Mouse (Mus musculus) cerebellum, adult 18-20 months (tissue): ENCODE results near the gene Sez6l.

Experiments
- DNase-seq, 2 experiments: peaks; one replicate each; pipeline ENCODE4 v3.0.0; 2021

Sez6l gene

GRCm38 (mm10) chr5:112584155-112584769 is 7.3 kb upstream of the Sez6l start:
- DNase-seq, result peak; percentile 45 to 49

GRCm38 (mm10) chr5:112583304-112583703 is 6.3 kb upstream of the Sez6l start:
- DNase-seq, result no peak

- peak; percentile 62 to 67 for DNase-seq
Measured at GRCm38 (mm10) chr5:112577750-112578149, 765 bp upstream of the Sez6l start.

GRCm38 (mm10) chr5:112576361-112576992 is 508 bp downstream of the Sez6l start:
- DNase-seq, result peak; percentile 77 to 80

GRCm38 (mm10) chr5:112575151-112575915 is 1.7 kb downstream of the Sez6l start:
- DNase-seq, result peak; percentile 44 to 61

GRCm38 (mm10) chr5:112573916-112574315 is 3.1 kb downstream of the Sez6l start:
- peak; percentile 91 to 93 for DNase-seq

GRCm38 (mm10) chr5:112572217-112572616 is 4.8 kb downstream of the Sez6l start:
- DNase-seq, result no peak

GRCm38 (mm10) chr5:112565489-112565888 is 11.5 kb downstream of the Sez6l start:
- DNase-seq, result no peak

- no peak for DNase-seq
Measured at GRCm38 (mm10) chr5:112565083-112565482, 11.9 kb downstream of the Sez6l start.

- no peak for DNase-seq
Measured at GRCm38 (mm10) chr5:112560869-112561499, 16.0 kb downstream of the Sez6l start.

- no peak for DNase-seq
Measured at GRCm38 (mm10) chr5:112560139-112560538, 16.8 kb downstream of the Sez6l start.

- DNase-seq, result no peak
Measured at GRCm38 (mm10) chr5:112557396-112557795, 19.6 kb downstream of the Sez6l start.

- DNase-seq, result peak in 1 of 2 experiments; percentile 38
Measured at GRCm38 (mm10) chr5:112556640-112557039, 20.3 kb downstream of the Sez6l start.

- DNase-seq, result no peak
Measured at GRCm38 (mm10) chr5:112554508-112554907, 22.5 kb downstream of the Sez6l start.

- DNase-seq, result no peak
Measured at GRCm38 (mm10) chr5:112552786-112553185, 24.2 kb downstream of the Sez6l start.

- peak; percentile 63 to 65 for DNase-seq
Measured at GRCm38 (mm10) chr5:112551975-112552728, 24.8 kb downstream of the Sez6l start.

- DNase-seq, result peak; percentile 78 to 82
Measured at GRCm38 (mm10) chr5:112548846-112549620, 28.0 kb downstream of the Sez6l start.

GRCm38 (mm10) chr5:112546771-112547170 is 30.2 kb downstream of the Sez6l start:
- peak; percentile 60 to 79 for DNase-seq

- DNase-seq, result no peak
Measured at GRCm38 (mm10) chr5:112538295-112538694, 38.7 kb downstream of the Sez6l start.

- DNase-seq, result no peak
Measured at GRCm38 (mm10) chr5:112535868-112536267, 41.1 kb downstream of the Sez6l start.

- DNase-seq, result no peak
Measured at GRCm38 (mm10) chr5:112534146-112534545, 42.8 kb downstream of the Sez6l start.
